Mouse (Mus musculus) kidney, adult 2 months (tissue): ENCODE measurements around the gene Chic2.

ENCODE experiments used
- CTCF ChIP-seq: fragments of 200-500 bp; conservative IDR thresholded peaks from 2 replicates; pipeline ENCODE4 v1.5.1; 2011; ENCODE audit warnings: low read depth, mild to moderate bottlenecking, control low read depth, low read length, moderate library complexity, mixed read lengths; ENCODE audit not compliant: insufficient read depth, insufficient read length
- POLR2A ChIP-seq: fragments of 200-500 bp; IDR thresholded peaks from one replicate; pipeline ENCODE4 v1.6.1; 2011; ENCODE audit warnings: low read depth, low read length, control low read depth

- TF ChIP-seq CTCF = no peak
- TF ChIP-seq POLR2A = no peak
Measured at GRCm38 (mm10) chr5:75084393-75084870, 39.9 kb upstream of the Chic2 start.
